Mouse (Mus musculus): ENCODE data around the gene Eif3a.
A peak's percentile ranks its signal among the peaks of the same experiment; 100 is the strongest.

Eif3a gene

GRCm38 (mm10) chr19:60790551-60791161, at the start of gene Eif3a:
Gene Eif3a, minus strand, starts transcription at chr19:60790658.
- DNase-seq: peak; percentile 95

DNA sequence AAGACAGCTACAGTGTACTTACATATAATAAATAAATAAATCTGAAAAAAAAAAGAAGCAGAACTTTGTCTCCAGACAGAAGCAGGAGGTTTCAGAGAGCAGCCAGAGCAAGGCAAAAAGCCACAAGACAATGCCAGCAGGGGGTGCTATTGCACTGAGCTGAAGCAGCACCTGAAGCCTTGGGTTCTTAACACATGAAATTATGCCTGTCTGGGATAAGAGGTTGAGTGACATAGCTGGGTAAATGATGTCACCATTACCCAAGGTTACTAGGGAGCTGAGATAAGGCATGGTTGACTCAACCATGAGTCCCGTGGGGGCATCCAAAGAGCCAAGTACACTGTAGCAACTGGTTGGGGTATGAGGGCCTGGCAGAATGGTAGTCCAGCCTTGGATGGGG, 47.3 kb upstream of the Eif3a start:
- DNase-seq: peak; percentile 84

DNA sequence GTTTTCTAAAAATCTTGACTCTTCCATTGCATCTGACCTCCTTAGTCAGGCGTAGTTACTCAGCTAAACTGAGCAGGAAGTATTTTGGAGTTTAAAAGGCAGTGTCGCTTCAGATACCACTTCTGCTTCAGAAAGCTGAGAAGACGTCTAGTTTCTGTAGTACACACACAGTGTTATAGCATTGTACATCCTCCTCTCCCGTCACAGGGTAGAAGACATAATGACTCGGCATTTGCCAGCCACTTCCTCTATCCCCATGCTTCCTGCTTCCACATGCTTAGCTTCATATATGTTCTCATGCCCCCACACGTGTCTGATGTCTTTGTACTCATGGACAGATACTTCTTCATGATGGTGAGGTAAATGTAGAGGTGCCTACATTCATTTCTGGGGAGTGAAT, 28.2 kb upstream of the Eif3a start:
- no peak for DNase-seq

GRCm38 (mm10) chr19:60813133-60813532, 22.7 kb upstream of the Eif3a start:
- DNase-seq: no peak

DNA sequence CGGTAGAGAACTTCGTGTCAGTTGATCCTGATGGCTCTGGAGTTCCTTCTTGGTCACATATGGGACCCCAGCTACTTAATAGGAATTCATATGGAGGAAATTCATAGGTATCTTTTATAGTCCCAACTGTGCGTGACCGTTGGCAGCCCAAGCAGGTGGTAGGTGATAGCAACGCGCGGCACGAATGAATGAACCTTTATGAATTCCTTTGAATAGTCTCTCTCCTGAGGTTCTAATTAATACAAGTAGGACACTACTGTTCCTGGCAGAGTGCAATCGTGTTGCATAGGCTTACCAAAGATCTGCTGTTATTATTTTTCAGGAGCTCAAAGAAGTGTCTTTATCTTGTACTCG, 21.6 kb upstream of the Eif3a start:
- DNase-seq: no peak

- peak; percentile 91 for DNase-seq
These were observed 20.9 kb upstream of the Eif3a start, which contains the start of gene Fam45a for GRCm38 (mm10) chr19:60811098-60812035. Gene Fam45a, plus strand, starts transcription at chr19:60811585.

DNA sequence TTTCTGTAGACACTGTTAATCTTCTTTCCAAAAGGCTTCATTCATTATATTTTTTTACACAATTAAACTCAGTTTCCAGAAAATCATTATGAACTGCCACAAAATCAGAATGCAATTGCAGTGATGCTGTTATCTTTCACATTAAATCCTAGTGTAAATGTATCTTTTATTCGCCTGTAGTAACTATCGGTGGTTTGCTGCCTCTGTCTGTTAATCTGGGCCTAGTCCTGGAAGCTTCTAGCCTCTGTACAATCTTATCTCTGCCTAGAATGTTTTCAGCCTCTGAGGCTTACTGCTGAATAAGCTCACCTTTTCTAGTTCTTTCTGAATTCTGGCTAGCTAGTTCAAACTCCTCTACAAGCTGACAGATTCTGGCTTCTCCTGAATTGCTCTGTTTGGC, 19.5 kb upstream of the Eif3a start:
- no peak for DNase-seq

- no peak for DNase-seq
These were observed 14.4 kb upstream of the Eif3a start for GRCm38 (mm10) chr19:60804903-60805302.

GRCm38 (mm10) chr19:60799867-60800569, 9.6 kb upstream of the Eif3a start:
- no peak for DNase-seq

GRCm38 (mm10) chr19:60797415-60797814, 7.0 kb upstream of the Eif3a start:
- DNase-seq: no peak

DNA sequence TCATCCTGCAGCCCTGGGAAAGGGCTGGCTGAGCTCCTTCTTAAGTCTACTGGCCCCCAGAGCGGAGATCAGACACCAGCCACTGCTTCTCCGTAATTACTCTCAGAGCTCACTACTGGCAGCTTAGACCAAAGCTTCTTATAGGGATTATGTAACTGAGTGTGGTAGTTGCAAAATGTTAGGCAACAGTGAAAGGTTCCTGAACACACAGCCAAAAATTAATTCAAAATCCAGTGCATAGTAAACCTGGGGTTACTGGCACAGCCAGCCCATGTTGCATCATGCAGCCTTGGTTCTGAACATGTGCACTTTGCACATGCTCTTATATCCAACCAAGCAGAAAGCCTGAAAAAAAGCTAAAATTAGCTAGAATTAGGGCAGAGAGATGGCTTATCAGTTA, 4.8 kb upstream of the Eif3a start:
- DNase-seq: peak; percentile 17

GRCm38 (mm10) chr19:60793170-60793707, 2.8 kb upstream of the Eif3a start:
- DNase-seq: no peak

DNA sequence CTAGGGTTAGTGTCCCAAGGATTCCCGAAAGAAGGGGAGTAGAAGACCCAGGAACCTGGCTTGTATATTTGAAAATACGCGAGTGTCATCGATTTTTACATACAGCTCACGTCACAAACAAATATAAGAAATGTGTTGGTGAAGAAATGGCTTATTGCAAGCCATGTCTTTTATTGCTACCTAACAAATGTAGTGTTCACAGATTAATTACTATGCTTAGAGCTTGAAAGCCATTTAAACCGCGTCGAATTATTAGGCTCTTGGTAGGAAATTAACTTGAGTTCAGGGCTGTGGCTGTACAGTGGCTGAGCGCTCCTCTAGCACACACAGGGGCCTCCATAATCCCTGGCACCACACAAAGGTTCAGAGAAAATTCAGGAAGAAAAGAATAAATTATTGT, 706 bp upstream of the Eif3a start:
- no peak for DNase-seq

DNA sequence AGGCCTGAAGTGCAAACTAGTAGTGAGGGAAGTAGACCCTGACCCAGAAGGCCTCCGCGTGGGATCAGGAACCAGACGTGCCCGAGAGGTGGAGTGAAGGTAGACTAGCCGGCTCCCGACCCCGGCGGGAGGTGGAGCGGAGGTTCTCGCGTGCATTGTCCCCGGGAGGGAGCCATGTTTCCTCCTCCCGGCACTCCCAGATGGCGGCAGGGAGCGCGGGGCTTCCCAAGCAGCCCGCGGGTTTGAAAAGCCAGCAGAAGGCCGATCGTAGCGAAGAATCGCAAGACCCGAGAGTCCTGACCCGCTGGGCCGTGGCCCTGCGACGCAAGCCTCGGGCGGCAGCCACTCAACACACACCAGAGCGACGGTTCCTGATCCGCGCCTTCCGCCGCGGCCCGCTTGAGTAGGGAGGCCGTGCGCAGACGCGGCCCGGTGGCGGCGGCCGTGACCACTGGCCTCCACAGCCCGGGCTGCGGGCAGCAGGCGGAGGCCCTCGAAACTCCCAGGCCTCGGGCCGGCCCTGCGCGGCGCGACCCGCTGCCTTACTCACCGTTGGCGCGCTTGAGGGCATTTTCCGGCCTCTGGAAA, 445 bp downstream of the Eif3a start:
- peak; percentile 43 for DNase-seq

DNA sequence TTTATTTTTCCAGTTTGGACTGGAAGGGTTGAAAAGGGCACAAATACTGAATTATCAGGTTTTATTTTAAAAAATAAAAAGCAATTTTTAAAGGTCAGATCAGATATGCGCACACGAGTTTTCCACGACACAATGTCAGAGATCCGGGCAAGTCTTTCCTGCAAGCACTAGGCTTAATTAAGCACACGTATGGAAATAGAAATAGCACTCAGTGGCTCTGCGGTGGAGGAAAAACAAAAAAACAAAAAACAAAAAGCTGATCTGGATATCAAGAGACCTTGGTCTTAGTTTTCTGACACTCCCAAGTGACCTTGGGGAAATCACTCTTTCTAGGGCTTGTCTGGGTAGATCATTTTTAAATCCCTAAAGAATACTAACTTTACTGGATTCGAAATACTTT, 1.0 kb downstream of the Eif3a start:
- no peak for DNase-seq

DNA sequence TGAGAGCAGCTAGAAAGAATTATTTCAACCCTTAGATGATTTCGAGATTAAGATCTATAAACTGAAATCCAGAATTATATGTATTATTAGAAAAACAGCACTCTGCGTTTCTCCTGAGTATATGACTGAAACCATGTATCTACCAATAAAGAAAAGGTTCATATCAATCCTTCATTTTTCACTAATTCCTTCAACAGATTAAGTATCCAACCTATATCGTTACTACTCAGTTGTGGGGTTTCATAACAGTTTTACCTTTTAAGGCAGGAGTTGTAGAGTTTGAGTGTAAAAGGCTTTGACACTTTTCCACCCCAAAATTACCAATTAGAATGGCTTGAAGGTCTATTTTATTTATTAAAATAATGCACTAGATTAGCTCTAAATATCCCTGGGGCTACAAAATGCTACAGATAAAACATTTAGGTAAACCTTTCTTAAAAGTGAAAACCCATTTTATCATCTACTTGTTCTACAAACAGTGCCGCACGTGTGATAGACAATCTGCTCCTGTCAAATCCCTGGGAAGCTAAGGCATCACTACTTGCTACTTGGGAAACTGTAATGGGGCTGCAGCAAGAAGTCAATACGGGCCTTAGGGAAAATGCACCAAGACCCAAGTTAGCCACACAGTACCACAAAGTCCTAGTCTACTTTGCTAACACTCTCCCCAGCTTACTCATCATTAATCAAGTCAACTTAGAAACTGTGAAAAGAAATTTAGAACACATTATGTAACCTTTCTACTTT, 2.1 kb downstream of the Eif3a start:
- DNase-seq: no peak

GRCm38 (mm10) chr19:60787465-60788150, 2.9 kb downstream of the Eif3a start:
- DNase-seq: no peak

GRCm38 (mm10) chr19:60784712-60785111, 5.7 kb downstream of the Eif3a start:
- DNase-seq: no peak

DNA sequence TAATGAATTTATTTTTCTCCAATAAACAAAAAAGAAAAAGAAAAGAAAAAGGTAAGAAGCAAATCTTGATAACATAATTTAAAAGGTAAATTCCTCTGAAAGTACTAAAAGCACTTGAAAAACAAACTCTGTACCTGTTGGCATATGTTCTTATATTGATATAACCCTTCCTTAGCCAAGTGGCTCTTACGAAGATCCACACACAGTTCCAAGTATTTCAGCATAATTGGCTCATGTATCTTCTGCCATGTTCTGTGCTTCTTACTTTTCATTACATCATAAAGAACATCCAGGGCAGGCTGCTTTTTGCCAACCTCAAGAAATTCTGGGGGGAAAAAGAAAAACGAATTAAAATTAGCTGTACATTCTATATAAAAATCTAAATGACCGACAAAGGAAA, 8.4 kb downstream of the Eif3a start:
- no peak for DNase-seq

- DNase-seq: no peak
These were observed 17.1 kb downstream of the Eif3a start for GRCm38 (mm10) chr19:60773366-60773765.

Data from lung, postnatal 14 days (tissue).